Mouse (Mus musculus) G1E (cell line): ENCODE measurements around the gene Rpp25l. TPM values are rescaled to one million over a fixed set of nuclear protein-coding genes. Genes with fewer than 3 reads are reported as not detected.
"Not testable (repeated sequence)": the region's sequence is repeated elsewhere in the genome, so short reads cannot be mapped to it uniquely, and the experiment has no call there.

Experiments
- ATAC-seq: 2 replicates; pipeline ENCODE4 v1.8.0; 2016; ENCODE audit warnings: mild to moderate bottlenecking; ENCODE audit not compliant: insufficient number of reproducible peaks, poor library complexity, low FRiP score, severe bottlenecking; ENCODE audit errors: extremely low read depth
- DNase-seq: peaks from one replicate; pipeline ENCODE4 v3.0.0; 2012; ENCODE audit warnings: low spot score
- H3K27me3 ChIP-seq: 2 replicates; pipeline ENCODE4 v1.6.1; 2012; ENCODE audit warnings: mild to moderate bottlenecking, low read length, inconsistent platforms; ENCODE audit not compliant: insufficient read depth
- H3K36me3 ChIP-seq: replicated peaks from 2 replicates; pipeline ENCODE3; 2012; ENCODE audit warnings: mild to moderate bottlenecking, inconsistent platforms
- H3K4me1 ChIP-seq: 2 replicates; pipeline ENCODE4 v1.6.1; 2012; ENCODE audit warnings: low read depth, low read length, inconsistent platforms, mixed read lengths; ENCODE audit not compliant: insufficient read depth
- H3K4me3 ChIP-seq: 2 replicates; pipeline ENCODE4 v1.5.1; 2012; ENCODE audit warnings: low read depth, mild to moderate bottlenecking, inconsistent platforms, low read length, moderate library complexity, mixed read lengths
- H3K9me3 ChIP-seq: replicated peaks from 2 replicates; pipeline ENCODE4 v1.6.1; 2012; ENCODE audit warnings: inconsistent platforms
- CTCF ChIP-seq: IDR thresholded peaks from 2 replicates; pipeline ENCODE4 v1.5.1; 2012; ENCODE audit warnings: low read depth, low read length, inconsistent platforms, mixed read lengths
- GATA1 ChIP-seq: IDR thresholded peaks from 2 replicates; pipeline ENCODE4 v1.6.1; 2012; ENCODE audit warnings: borderline replicate concordance, low read length, inconsistent platforms, mixed read lengths
- GATA2 ChIP-seq: IDR thresholded peaks from 2 replicates; pipeline ENCODE4 v1.6.1; 2012; ENCODE audit warnings: low read depth, low read length, inconsistent platforms, borderline replicate concordance
- POLR2AphosphoS5 ChIP-seq: IDR thresholded peaks from 2 replicates; pipeline ENCODE4 v1.6.1; 2012; ENCODE audit warnings: low read depth, low read length, inconsistent platforms; ENCODE audit not compliant: insufficient replicate concordance
- TAL1 ChIP-seq: conservative IDR thresholded peaks from 2 replicates; pipeline ENCODE4 v1.6.1; 2012; ENCODE audit warnings: low read depth, low read length, inconsistent platforms, mixed read lengths
- polyA plus RNA-seq: library from polyadenylated mRNA; stranded (reverse); fragments of >175 nt; gene quantifications from 2 replicates; pipeline ENCODE4 v1.2.3, GENCODE M21; 2012
- total RNA-seq, 2 experiments: library from RNA; stranded (forward) in 1 of 2; stranded (reverse) in 1 of 2; fragments of 200-1000 nt in 1 of 2; fragments of >200 nt in 1 of 2; fragmentation: Nextera tagmentation in 1 of 2; gene quantifications; 2 replicates each; pipeline ENCODE4 v1.2.3; 2014 to 2017

The Rpp25l gene
- total and polyA plus RNA-seq, 3 experiments = 26.3 to 82.0 (median 31.7) TPM

GRCm38 (mm10) chr4:41710229-41710628 is 3.1 kb downstream of the Rpp25l start:
- Histone ChIP-seq H3K27me3 (peaks cover 17% of the 10 kb centered on the region), H3K4me1 (peaks cover 51% of the 10 kb centered on the region), H3K36me3 (peaks cover 37% of the 10 kb centered on the region), H3K4me3 (no peak overlapping the region), H3K9me3 (no peaks in the 10 kb centered on the region)
- no peak for DNase-seq
- no peak for ATAC-seq
- TF ChIP-seq CTCF (no peak), GATA2 (no peak), POLR2AphosphoS5 (no peak), TAL1 (no peak), GATA1 (no peak)

GRCm38 (mm10) chr4:41708192-41708745 is 5.1 kb downstream of the Rpp25l start:
- no peak for ATAC-seq
- H3K36me3 ChIP-seq = peaks cover 27% of the 10 kb centered on the region
- no peak for DNase-seq

GRCm38 (mm10) chr4:41707011-41707535 is 6.3 kb downstream of the Rpp25l start:
- peak; percentile 22 for ATAC-seq
- Histone ChIP-seq H3K27me3 (peaks cover 23% of the 10 kb centered on the region), H3K4me1 (peaks cover 28% of the 10 kb centered on the region), H3K36me3 (peaks cover 20% of the 10 kb centered on the region), H3K9me3 (no peaks in the 10 kb centered on the region), H3K4me3 (no peak overlapping the region)
- DNase-seq = peak; percentile 44
- TF ChIP-seq GATA1 (no peak), POLR2AphosphoS5 (no peak), CTCF (no peak), GATA2 (no peak), TAL1 (no peak)

More at GRCm38 (mm10) chr4:41708192-41708745, 5.1 kb downstream of the Rpp25l start:
- Histone ChIP-seq H3K4me1 (peaks cover 36% of the 10 kb centered on the region), H3K27me3 (peaks cover 23% of the 10 kb centered on the region), H3K4me3 (no peak overlapping the region), H3K9me3 (no peaks in the 10 kb centered on the region)
- TF ChIP-seq CTCF (no peak), POLR2AphosphoS5 (no peak), GATA2 (no peak)

- Histone ChIP-seq H3K4me1 (peaks cover 18% of the 10 kb centered on the region), H3K4me3 (no peak overlapping the region), H3K27me3 (peaks cover 23% of the 10 kb centered on the region), H3K36me3 (peaks cover 11% of the 10 kb centered on the region), H3K9me3 (no peaks in the 10 kb centered on the region)
- ATAC-seq (no peak), DNase-seq (no peak)
- TF ChIP-seq TAL1 (no peak), GATA1 (no peak), CTCF (no peak), POLR2AphosphoS5 (no peak), GATA2 (no peak)
Observed at GRCm38 (mm10) chr4:41705922-41706754, 7.2 kb downstream of the Rpp25l start.

GRCm38 (mm10) chr4:41704651-41705050 is 8.7 kb downstream of the Rpp25l start:
- TF ChIP-seq TAL1 (no peak), POLR2AphosphoS5 (no peak)
- H3K36me3 ChIP-seq = no peaks in the 10 kb centered on the region
- H3K27me3 ChIP-seq = peaks cover 23% of the 10 kb centered on the region
- peaks cover 15% of the 10 kb centered on the region for H3K4me1 ChIP-seq
- DNase-seq = no peak
- ATAC-seq = no peak
- no peaks in the 10 kb centered on the region for H3K9me3 ChIP-seq
- no peak overlapping the region for H3K4me3 ChIP-seq

GRCm38 (mm10) chr4:41702226-41702625 is 11.1 kb downstream of the Rpp25l start:
- peaks cover 16% of the 10 kb centered on the region for H3K27me3 ChIP-seq
- DNase-seq, H3K36me3 ChIP-seq, H3K4me3 ChIP-seq, H3K9me3 ChIP-seq, H3K4me1 ChIP-seq, ATAC-seq: not testable (repeated sequence)

- not testable (repeated sequence) for DNase-seq, H3K9me3 ChIP-seq, ATAC-seq, H3K4me3 ChIP-seq, H3K27me3 ChIP-seq, H3K4me1 ChIP-seq, H3K36me3 ChIP-seq
Observed at GRCm38 (mm10) chr4:41700224-41700623, 13.1 kb downstream of the Rpp25l start.

GRCm38 (mm10) chr4:41699783-41700182 is 13.6 kb downstream of the Rpp25l start, which contains the start of gene Il11ra1:
Gene Il11ra1 (plus strand): TSS chr4:41699989.
- not testable (repeated sequence) for H3K4me3 ChIP-seq, DNase-seq, ATAC-seq, H3K4me1 ChIP-seq, H3K36me3 ChIP-seq, H3K27me3 ChIP-seq, H3K9me3 ChIP-seq

- not testable (repeated sequence) for H3K9me3 ChIP-seq, H3K4me3 ChIP-seq, H3K4me1 ChIP-seq, H3K27me3 ChIP-seq, DNase-seq, ATAC-seq, H3K36me3 ChIP-seq
Observed at GRCm38 (mm10) chr4:41698421-41699016, 14.8 kb downstream of the Rpp25l start.
